Mouse (Mus musculus) bone marrow, adult 2 months (tissue): ENCODE data around the gene Il1rn. TPM values are rescaled to one million over a fixed set of nuclear protein-coding genes. Genes with fewer than 3 reads are reported as not detected.

ENCODE experiments used
- H3K27ac ChIP-seq: fragments of 200-500 bp; 2 replicates; pipeline ENCODE4 v1.5.1; 2012; ENCODE audit warnings: low read depth, mild to moderate bottlenecking, control low read depth, inconsistent platforms, low read length; ENCODE audit not compliant: control insufficient read depth, poor library complexity, insufficient read depth
- H3K4me1 ChIP-seq: fragments of 200-500 bp; 2 replicates; pipeline ENCODE4 v1.6.1; 2011; ENCODE audit warnings: low read length; ENCODE audit not compliant: control insufficient read depth, insufficient read depth
- H3K4me3 ChIP-seq: fragments of 200-500 bp; replicated peaks from 2 replicates; pipeline ENCODE3; 2011; ENCODE audit warnings: mild to moderate bottlenecking, low read depth, low read length, control low read depth; ENCODE audit not compliant: control insufficient read depth
- CTCF ChIP-seq: fragments of 200-500 bp; IDR thresholded peaks from 2 replicates; pipeline ENCODE4 v1.5.1; 2011; ENCODE audit warnings: low read length, control low read depth; ENCODE audit not compliant: control insufficient read depth, insufficient read depth
- POLR2A ChIP-seq: fragments of 200-500 bp; IDR thresholded peaks from 2 replicates; pipeline ENCODE4 v1.6.1; 2011; ENCODE audit warnings: low read depth, mild to moderate bottlenecking, control low read depth, low read length, borderline replicate concordance; ENCODE audit not compliant: control insufficient read depth
- WGBS: fragments of 180-500 bp; shearing (Covaris S2); methylation state at CpG from one replicate; pipeline ENCODE4 v1.1.7; 2018; 5-methylcytosine and 5-hydroxymethylcytosine counted together
- polyA plus RNA-seq: library from polyadenylated mRNA; stranded (reverse); fragments of >200 nt; gene quantifications from 2 replicates; pipeline ENCODE4 v1.2.4, GENCODE M21; 2011; ENCODE audit warnings: low replicate concordance; ENCODE audit not compliant: missing spikeins, insufficient read depth, insufficient read length

The Il1rn gene
- polyA plus RNA-seq, 1 experiment: 21.4 TPM

DNA sequence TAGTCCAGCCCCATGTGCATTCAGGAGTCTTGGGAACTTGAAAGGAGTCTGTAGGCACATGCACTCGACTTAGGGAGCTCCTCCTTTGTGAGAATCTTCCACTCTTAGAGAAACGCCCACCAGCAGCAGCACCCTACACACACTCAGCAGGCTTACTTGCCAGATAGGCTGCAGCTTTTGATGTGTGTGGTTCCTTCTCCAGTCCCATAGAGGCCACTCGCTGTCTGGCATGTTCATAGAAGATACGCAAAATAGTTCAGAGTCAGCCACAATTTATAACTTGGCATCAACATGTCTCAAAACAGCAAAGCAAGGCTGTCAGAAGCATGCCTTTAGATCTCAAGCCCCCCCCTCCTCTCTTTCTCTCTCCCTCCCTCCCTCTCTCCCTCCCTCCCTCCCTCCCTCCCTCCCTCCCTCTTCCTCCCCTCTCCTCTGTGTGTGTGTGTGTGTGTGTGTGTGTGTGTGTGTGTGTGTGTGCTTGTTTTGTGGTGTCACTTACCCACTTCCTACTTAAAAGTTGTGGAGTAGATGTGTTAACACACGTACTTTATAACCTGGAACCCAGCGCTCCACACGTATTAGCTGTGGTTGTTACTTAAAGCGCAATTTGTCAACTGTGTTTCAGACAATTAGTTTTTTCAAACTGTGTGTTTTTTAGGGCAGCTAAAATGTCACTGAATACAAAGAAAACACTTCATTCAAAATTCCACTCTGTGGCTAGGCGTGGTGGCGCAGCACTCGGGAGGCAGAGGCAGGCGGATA is 29.7 kb downstream of the Il1rn start:
- TF ChIP-seq CTCF (no peak), POLR2A (no peak)
- WGBS: 24% methylated on average over 12 of the region's 12 CpGs
- Histone ChIP-seq H3K4me1 (no peaks in the 10 kb centered on the region; the same call in 1 of the 2 replicates), H3K4me3 (no peak overlapping the region), H3K27ac (no peak overlapping the region)

DNA sequence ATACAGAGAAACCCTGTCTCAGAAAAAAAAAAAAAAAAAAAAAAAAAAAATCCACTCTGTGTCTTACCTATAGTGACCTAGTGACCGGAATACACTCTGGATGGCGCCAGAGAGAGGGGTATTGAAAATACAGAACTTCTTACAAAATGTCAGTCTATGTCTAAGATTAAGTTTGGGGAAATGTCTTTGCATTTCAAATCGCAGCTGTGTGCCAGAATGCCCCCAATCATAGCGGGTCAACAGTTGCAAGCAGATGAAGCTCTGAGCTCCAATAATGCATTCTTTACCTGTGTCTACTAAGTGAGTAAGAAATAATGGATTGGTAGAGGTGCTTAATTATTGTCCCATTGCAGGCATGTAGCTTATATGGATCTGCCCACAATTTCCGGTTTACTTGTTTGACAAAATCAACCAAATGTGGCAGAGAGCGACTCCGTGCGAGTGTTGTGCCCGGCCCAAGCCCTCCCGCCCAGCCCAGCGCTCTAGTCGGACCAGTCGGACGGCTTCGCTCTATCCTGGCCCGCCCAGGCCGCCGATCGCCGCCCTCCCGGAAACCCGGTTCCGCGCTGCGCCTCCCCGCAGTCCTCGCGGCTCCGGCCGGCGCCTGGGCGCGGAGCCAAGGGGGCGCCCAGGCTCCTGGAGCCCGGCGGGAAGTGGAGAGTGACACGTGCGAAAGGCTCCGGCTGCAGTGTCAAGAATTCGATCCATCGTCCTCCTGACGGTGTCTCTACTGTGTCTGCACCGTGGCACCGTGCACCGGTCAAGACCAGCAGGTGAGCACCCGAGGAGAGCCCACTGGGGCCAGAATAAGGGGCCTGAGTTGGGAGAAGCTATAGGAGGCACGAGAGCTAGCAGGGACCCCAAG is 30.6 kb downstream of the Il1rn start, which contains the start of gene Psd4:
TSS of gene Psd4 (plus strand) at position 551 of the 865 bp plus-strand sequence.
- under 1% methylated on average over 47 of the region's 47 CpGs for WGBS
- TF ChIP-seq POLR2A (no peak; the same call in 1 of the 2 replicates), CTCF (no peak)
- Histone ChIP-seq H3K4me1 (no peaks in the 10 kb centered on the region; the same call in 1 of the 2 replicates), H3K4me3 (peak within 1 kb of the TSS; percentile 68), H3K27ac (peak within 1 kb of the TSS; percentile 21; the same call in 1 of the 2 replicates)

DNA sequence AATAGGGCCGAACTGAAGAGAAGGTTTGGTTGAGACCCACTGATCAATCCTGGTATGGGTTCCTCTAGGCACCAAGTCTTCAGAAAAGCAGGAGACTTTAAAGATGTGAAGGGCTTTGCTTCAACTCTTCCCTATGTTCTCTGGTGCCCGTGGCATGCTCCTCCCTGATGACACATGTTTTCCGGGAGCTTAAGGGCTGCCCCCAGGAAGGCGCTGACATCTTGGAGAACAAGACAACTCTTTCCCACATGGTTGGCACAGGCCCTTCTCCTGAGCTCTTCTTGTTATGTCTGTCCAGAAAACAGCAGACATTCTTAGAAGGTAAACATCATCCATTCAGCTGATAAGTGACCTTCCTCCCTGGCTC is 31.2 kb downstream of the Il1rn start:
- 28% methylated on average over 4 of the region's 4 CpGs for WGBS
- peak overlapping the region; percentile 60 for H3K4me3 ChIP-seq
- H3K27ac ChIP-seq: no peak overlapping the region; the same call in 1 of the 2 replicates

DNA sequence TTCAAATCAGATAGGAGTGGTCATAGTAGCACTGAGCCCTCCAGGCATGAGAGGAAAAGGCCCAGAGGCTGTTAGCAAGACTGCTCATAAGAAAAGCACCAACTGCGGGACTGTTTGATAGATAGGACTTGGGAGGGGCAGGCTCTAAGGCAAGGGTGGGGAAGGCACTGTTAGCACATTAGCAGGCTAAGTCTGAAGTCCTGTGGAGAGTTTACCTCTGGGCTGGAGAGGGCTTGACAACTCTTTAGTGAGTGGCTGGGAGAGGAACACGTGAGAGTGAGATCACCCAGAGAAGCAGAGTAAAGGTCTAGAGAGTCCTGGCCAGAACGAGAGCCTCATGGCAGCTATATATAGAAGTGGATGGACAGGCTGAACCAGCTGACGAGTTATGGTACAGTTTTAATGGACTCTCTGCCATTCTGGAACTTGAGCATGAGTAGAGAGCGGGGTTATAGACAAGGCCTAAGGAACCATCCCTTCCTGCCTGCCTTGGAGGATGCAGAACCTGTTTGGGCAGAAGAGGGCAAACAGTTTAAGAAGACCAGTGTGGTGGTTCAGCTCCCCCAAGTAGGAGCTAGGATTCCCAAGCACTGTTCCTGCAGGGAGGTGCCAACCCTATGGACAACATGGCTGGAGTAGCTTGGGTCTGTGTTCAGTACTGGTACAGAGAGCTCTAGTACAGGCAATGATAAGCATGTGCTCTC is 42.2 kb downstream of the Il1rn start:
- no peak for TF ChIP-seq CTCF
- Histone ChIP-seq H3K27ac (no peak overlapping the region), H3K4me1 (peaks cover 8% of the 10 kb centered on the region), H3K4me3 (no peak overlapping the region)
- 77% methylated on average over 5 of the region's 5 CpGs for WGBS

More for the DNA sequence above, 31.2 kb downstream of the Il1rn start:
- no peaks in the 10 kb centered on the region; the same call in 1 of the 2 replicates for H3K4me1 ChIP-seq
- TF ChIP-seq CTCF (no peak), POLR2A (no peak)

DNA sequence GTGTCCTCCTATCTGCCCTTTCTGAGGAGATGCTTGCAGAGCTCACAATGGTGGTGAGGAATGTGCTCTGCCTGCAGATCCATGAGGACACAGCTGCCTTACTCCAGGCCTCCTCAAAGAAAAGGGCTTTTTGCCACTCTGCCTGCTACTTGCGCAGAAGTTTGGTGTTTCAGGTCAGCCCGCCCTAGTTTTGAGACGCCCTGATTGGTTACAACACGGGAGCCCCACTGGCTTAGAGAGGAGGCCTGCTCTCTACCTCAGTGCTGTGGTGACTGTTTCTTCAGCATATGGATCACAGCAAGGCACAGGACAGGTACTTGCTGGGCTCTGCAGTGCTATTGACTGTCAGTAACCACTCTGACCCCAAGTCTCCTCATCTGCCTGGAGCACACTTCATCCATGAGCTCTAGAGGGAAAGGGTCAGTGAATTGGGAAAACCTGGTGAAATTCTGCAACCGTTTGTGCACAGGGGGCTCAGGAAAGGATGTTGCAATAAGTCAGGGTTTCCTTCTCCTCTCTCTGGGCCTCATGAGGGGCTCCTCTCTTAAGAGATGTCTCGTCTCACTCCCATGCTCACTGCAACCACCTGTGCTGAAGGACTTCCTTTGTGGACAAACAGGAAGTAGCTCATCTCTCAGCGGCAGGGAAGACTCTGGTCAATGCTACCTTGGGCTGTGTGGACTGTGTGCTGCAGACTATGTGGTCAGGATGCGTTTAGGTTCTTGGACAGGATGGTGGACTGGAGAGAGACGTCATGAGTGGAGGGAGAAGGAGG is 46.0 kb downstream of the Il1rn start:
- Histone ChIP-seq H3K4me1 (peaks cover 14% of the 10 kb centered on the region), H3K4me3 (peak overlapping the region; percentile 14), H3K27ac (peak overlapping the region; percentile 16; the same call in 1 of the 2 replicates)
- no peak for TF ChIP-seq POLR2A
- TF ChIP-seq CTCF: no peak
- 21% methylated on average over 9 of the region's 9 CpGs for WGBS

DNA sequence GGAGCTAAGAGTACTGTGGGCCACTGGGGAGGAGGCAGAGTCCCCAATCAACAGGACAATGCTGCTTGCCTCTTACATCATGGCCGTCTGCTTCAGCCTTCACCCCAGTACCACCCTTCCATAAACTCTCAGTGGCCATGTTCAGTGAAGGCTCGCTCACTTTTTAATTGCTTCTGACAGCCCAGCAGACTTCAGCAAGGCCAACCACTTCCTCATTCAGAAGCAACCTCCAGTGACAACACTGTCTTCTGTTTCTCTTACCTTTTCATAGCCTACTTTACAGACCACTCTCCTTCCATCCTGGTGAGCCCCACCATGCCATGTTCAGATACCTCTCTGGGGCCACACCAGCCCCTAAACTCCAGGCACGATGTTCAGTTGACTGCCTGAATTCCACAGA is 47.0 kb downstream of the Il1rn start:
- peak overlapping the region; percentile 20 for H3K27ac ChIP-seq
- TF ChIP-seq CTCF (no peak), POLR2A (no peak)
- no peak overlapping the region for H3K4me3 ChIP-seq
- H3K4me1 ChIP-seq: peaks cover 18% of the 10 kb centered on the region
- 30% methylated on average over 3 of the region's 3 CpGs for WGBS

DNA sequence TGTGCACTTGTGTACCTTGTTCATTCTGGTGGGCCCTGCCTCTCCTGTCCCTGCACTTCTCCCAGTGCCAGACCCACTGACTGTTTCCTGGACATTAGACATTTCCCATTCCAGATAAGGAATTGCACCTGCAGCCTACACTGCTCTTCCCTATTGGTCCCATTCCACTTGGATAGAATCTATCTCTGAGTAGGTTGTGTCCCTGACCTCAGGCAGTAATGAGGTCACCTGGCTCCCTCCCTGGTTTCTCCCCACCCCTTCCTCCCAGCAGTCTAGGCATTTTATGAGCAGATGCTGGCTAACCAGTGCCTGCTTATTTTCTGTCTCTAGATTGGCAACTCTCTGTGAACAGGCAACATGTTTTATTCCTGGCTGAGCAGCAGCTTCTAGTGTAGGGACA is 47.7 kb downstream of the Il1rn start:
- peak overlapping the region; percentile 92; the same call in 1 of the 2 replicates for H3K27ac ChIP-seq
- TF ChIP-seq CTCF (no peak), POLR2A (no peak)
- H3K4me3 ChIP-seq: no peak overlapping the region
- peaks cover 18% of the 10 kb centered on the region for H3K4me1 ChIP-seq
